Mouse (Mus musculus) liver, embryonic 12.5 days (tissue): ENCODE measurements around the gene Ap5b1. TPM values are rescaled to one million over a fixed set of nuclear protein-coding genes. Genes with fewer than 3 reads are reported as not detected.

ENCODE experiments used
- ATAC-seq: fragments of 200-750 bp; cut with Nextera tagmentation; 2 replicates; pipeline ENCODE4 v1.8.0; 2017; ENCODE audit warnings: moderate number of reproducible peaks, mild to moderate bottlenecking, moderate library complexity
- H3K27ac ChIP-seq: fragments of 300-500 bp; sonication (generic); 2 replicates; pipeline ENCODE4 v1.5.1; 2016; ENCODE audit warnings: mild to moderate bottlenecking
- H3K27me3 ChIP-seq: fragments of 300-500 bp; sonication (generic); replicated peaks from 2 replicates; pipeline ENCODE4 v1.6.1; 2016; ENCODE audit warnings: mild to moderate bottlenecking, moderate library complexity
- H3K36me3 ChIP-seq: fragments of 300-500 bp; sonication (generic); 2 replicates; pipeline ENCODE4 v1.6.1; 2016; ENCODE audit warnings: mild to moderate bottlenecking, moderate library complexity
- H3K4me1 ChIP-seq: fragments of 300-500 bp; sonication (generic); 2 replicates; pipeline ENCODE4 v1.6.1; 2016
- H3K4me2 ChIP-seq: fragments of 300-500 bp; sonication (generic); 2 replicates; pipeline ENCODE4 v1.6.1; 2016; ENCODE audit warnings: mild to moderate bottlenecking, moderate library complexity
- H3K4me3 ChIP-seq: fragments of 300-500 bp; sonication (generic); 2 replicates; pipeline ENCODE4 v1.5.1; 2016; ENCODE audit warnings: mild to moderate bottlenecking, moderate library complexity
- H3K9ac ChIP-seq: fragments of 300-500 bp; sonication (generic); 2 replicates; pipeline ENCODE4 v1.6.1; 2016; ENCODE audit warnings: mild to moderate bottlenecking, moderate library complexity
- H3K9me3 ChIP-seq: fragments of 300-500 bp; sonication (generic); replicated peaks from 2 replicates; pipeline ENCODE4 v1.6.1; 2016; ENCODE audit warnings: mild to moderate bottlenecking, moderate library complexity
- WGBS: fragments of 180-500 bp; shearing (Covaris S2); methylation state at CpG from one replicate; pipeline ENCODE4 v1.1.7; 2016; ENCODE audit not compliant: insufficient replicate concordance; 5-methylcytosine and 5-hydroxymethylcytosine counted together
- polyA plus RNA-seq: library from polyadenylated mRNA; unstranded; fragments of >200 nt; fragmentation: Nextera tagmentation; extraction: Ambion mirVana; gene quantifications from 2 replicates; pipeline ENCODE4 v1.2.1, GENCODE M21; 2016

Gene Ap5b1
- polyA plus RNA-seq, 1 experiment from 2014 or later: 3.4 TPM

- Histone ChIP-seq H3K4me1 (peaks cover 2% of the 10 kb centered on the region; the same call in 1 of the 2 replicates), H3K27me3 (peaks cover 80% of the 10 kb centered on the region), H3K4me2 (no peak overlapping the region), H3K36me3 (no peaks in the 10 kb centered on the region), H3K27ac (no peak overlapping the region), H3K9ac (no peak overlapping the region), H3K4me3 (no peak overlapping the region), H3K9me3 (no peaks in the 10 kb centered on the region)
- no peak for ATAC-seq
- WGBS: 82% methylated on average over 14 of the region's 14 CpGs
These were observed 13.6 kb upstream of the Ap5b1 start for GRCm38 (mm10) chr19:5554212-5554611.

DNA sequence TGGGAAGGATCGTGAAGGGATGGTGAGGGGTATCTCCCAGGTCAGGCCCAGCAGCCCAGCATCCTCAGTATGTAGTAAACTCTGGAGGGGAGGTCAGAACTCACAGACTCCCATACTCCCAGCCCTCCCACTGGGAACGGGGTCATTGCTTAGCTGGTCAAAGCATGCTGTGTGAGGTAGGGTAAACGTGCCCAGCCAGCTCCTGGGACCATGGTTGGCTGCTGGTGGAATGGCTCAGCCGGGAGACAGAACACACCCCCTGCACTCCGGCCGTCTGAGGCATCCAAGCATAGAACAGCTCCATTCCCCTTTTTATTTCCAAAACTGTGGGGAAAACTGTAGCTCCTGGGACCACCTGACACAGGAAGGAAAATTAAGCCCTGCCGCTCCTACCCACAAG, 9.7 kb upstream of the Ap5b1 start:
- Histone ChIP-seq H3K36me3 (no peaks in the 10 kb centered on the region), H3K27ac (no peak overlapping the region), H3K9me3 (no peaks in the 10 kb centered on the region), H3K4me3 (no peak overlapping the region), H3K4me2 (no peak overlapping the region), H3K9ac (no peak overlapping the region), H3K4me1 (peaks cover 21% of the 10 kb centered on the region), H3K27me3 (peaks cover 97% of the 10 kb centered on the region)
- ATAC-seq: no peak
- 58% methylated on average over 7 of the region's 7 CpGs for WGBS

DNA sequence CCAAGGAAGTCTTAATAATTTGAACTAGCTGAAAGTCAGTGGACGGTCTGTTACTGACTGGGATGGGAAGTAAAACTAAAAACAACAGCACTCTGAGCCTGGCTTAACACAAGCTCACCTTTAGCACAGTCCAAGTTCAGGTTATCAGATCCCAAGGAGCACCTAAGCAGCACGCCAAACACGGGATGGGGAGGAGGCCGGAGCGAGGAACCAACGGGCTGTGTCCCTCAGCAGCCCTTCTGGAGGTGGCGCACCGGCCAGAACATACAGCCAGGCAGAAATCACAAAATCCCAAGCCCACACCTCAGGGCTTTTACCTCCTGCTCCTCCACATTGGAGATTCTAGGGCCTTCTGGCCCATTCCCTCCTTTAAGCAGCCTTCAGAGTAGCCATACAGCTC, 9.1 kb upstream of the Ap5b1 start:
- Histone ChIP-seq H3K9ac (no peak overlapping the region), H3K4me1 (peaks cover 21% of the 10 kb centered on the region), H3K27me3 (peaks cover 97% of the 10 kb centered on the region), H3K4me2 (no peak overlapping the region), H3K4me3 (no peak overlapping the region), H3K36me3 (no peaks in the 10 kb centered on the region), H3K27ac (no peak overlapping the region), H3K9me3 (no peaks in the 10 kb centered on the region)
- ATAC-seq: no peak
- WGBS: 58% methylated on average over 8 of the region's 8 CpGs

- peaks cover 21% of the 10 kb centered on the region for H3K4me1 ChIP-seq
- no peak overlapping the region for H3K9ac ChIP-seq
- H3K27ac ChIP-seq: no peak overlapping the region
- H3K4me3 ChIP-seq: 0 out of 2 replicates have a peak overlapping the region, but pooled peaks have one; percentile 38
- H3K9me3 ChIP-seq: no peaks in the 10 kb centered on the region
- 23% methylated on average over 8 of the region's 8 CpGs for WGBS
- ATAC-seq: no peak
- H3K36me3 ChIP-seq: no peaks in the 10 kb centered on the region
- H3K27me3 ChIP-seq: peaks cover 97% of the 10 kb centered on the region
- H3K4me2 ChIP-seq: no peak overlapping the region
These were observed 8.6 kb upstream of the Ap5b1 start for GRCm38 (mm10) chr19:5559229-5559628.

DNA sequence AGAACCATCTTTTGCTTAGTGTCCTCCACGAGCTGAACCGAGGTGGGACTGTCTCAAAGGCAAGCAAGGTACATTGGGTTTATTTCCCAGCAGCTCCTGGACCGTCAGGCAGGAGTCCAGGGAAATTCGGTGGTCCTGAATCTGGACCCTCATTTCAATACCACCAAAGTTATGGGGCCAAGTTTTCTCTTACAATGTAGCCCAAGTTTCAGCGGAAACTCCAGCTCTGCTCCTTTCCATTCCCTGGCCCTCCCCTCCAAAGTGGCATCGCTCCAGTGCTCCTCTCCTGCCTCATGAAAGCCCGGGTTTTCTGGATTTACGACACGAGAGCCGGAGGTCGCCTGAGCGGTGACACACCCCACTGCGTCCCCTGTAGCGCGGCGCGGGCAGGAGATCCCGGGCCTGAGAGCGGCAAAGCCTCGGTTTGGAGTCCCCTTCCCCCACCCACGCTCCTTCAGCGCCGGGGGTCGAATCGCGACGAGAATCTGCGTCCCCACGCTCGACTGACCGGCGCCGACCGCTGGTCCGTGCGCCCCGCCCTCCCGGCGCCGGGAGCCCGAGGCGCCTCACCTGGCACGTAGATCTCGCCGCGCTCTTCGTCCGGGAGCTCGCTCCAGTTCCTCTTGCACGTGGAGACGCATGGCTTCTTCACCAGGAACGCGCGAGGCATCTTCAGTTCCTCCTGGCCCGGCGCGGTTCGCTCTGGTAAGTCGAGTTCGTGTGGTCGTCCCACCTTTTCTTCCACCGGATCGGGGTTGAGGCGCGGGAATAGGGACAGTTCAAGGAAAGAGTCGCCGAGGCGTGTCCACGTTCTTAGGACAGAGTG, 8.0 kb upstream of the Ap5b1 start:
- H3K9ac ChIP-seq: no peak overlapping the region
- H3K27ac ChIP-seq: no peak overlapping the region
- H3K4me3 ChIP-seq: peak overlapping the region; percentile 38
- H3K4me1 ChIP-seq: peaks cover 21% of the 10 kb centered on the region
- no peak for ATAC-seq
- 2% methylated on average over 69 of the region's 69 CpGs for WGBS
- H3K36me3 ChIP-seq: no peaks in the 10 kb centered on the region
- peaks cover 99% of the 10 kb centered on the region for H3K27me3 ChIP-seq
- no peaks in the 10 kb centered on the region for H3K9me3 ChIP-seq
- H3K4me2 ChIP-seq: peak overlapping the region; percentile 57

GRCm38 (mm10) chr19:5560457-5561041, 7.3 kb upstream of the Ap5b1 start, which contains the start of gene Ovol1:
TSS of gene Ovol1 (minus strand) at chr19:5560646.
- Histone ChIP-seq H3K4me2 (peak within 1 kb of the TSS; percentile 57), H3K9ac (no peak within 1 kb of the TSS), H3K36me3 (no peaks in the 10 kb centered on the region), H3K27me3 (peaks cover 100% of the 10 kb centered on the region), H3K4me3 (peak within 1 kb of the TSS; percentile 38), H3K9me3 (no peaks in the 10 kb centered on the region), H3K27ac (no peak within 1 kb of the TSS), H3K4me1 (peaks cover 21% of the 10 kb centered on the region)
- no peak for ATAC-seq
- WGBS: 1% methylated on average over 57 of the region's 57 CpGs

GRCm38 (mm10) chr19:5561252-5561790, 6.5 kb upstream of the Ap5b1 start:
- no peaks in the 10 kb centered on the region for H3K36me3 ChIP-seq
- 20% methylated on average over 10 of the region's 10 CpGs for WGBS
- no peaks in the 10 kb centered on the region for H3K9me3 ChIP-seq
- H3K4me2 ChIP-seq: peak overlapping the region; percentile 57
- H3K4me1 ChIP-seq: peaks cover 23% of the 10 kb centered on the region
- no peak for ATAC-seq
- H3K9ac ChIP-seq: no peak overlapping the region
- H3K27me3 ChIP-seq: peaks cover 100% of the 10 kb centered on the region
- peak overlapping the region; percentile 38; the same call in 1 of the 2 replicates for H3K4me3 ChIP-seq
- H3K27ac ChIP-seq: no peak overlapping the region

- 41% methylated on average over 3 of the region's 3 CpGs for WGBS
These were observed 5.9 kb upstream of the Ap5b1 start for GRCm38 (mm10) chr19:5561886-5562285.

DNA sequence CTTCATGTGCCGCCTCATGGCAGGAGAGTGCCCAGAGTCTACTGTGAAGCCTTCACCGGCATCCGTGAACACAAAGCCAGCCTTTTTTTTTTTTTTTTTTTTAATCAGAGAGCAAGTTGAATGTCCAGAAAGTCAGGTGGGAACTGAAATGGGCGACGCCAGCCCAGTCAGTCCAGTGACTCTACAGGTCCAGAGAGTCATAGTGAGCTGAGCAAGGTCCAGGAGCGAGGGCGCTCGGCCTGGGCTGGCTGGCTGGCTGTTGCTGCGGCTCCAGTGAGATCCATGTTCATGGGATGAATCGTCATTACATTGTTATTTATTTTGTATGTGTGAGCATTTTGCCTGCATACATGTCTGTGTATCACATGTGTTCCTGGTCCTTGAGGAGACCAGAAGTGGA, 5.0 kb upstream of the Ap5b1 start:
- 75% methylated on average over 10 of the region's 10 CpGs for WGBS
- peaks cover 34% of the 10 kb centered on the region for H3K4me1 ChIP-seq
- no peaks in the 10 kb centered on the region for H3K36me3 ChIP-seq
- no peak overlapping the region for H3K4me2 ChIP-seq
- H3K27ac ChIP-seq: no peak overlapping the region
- H3K4me3 ChIP-seq: no peak overlapping the region
- H3K9ac ChIP-seq: no peak overlapping the region
- ATAC-seq: no peak
- H3K9me3 ChIP-seq: no peaks in the 10 kb centered on the region
- peaks cover 93% of the 10 kb centered on the region for H3K27me3 ChIP-seq

More at GRCm38 (mm10) chr19:5561886-5562285, 5.9 kb upstream of the Ap5b1 start:
- Histone ChIP-seq H3K9ac (no peak overlapping the region), H3K27me3 (peaks cover 100% of the 10 kb centered on the region), H3K36me3 (no peaks in the 10 kb centered on the region), H3K4me3 (no peak overlapping the region), H3K9me3 (no peaks in the 10 kb centered on the region), H3K4me2 (no peak overlapping the region), H3K27ac (no peak overlapping the region), H3K4me1 (peaks cover 29% of the 10 kb centered on the region)
- no peak for ATAC-seq

DNA sequence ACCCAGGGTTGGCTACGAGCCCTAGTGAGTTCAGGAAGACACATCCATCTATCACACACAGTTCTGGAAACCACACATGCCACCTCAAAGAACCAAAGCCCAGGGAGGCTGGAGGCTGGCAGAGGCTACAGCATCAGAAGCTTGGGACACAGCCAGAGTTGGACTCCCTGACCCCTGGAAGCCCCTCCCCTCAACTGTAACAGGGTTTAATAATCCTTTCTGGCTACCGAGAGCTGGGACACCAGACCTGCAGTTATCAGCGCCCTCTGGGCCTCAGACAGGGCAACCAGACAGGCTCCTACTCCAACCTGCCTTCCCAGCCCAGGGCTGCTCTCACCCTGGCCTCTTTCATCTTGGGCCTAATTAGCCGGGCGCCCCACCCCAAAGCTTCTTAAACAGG, 1.5 kb upstream of the Ap5b1 start:
- 0 out of 2 replicates have a peak overlapping the region, but pooled peaks have one; percentile 81 for H3K4me3 ChIP-seq
- peaks cover 38% of the 10 kb centered on the region for H3K4me1 ChIP-seq
- no peak overlapping the region for H3K27ac ChIP-seq
- 47% methylated on average over 5 of the region's 5 CpGs for WGBS
- peaks cover 64% of the 10 kb centered on the region for H3K27me3 ChIP-seq
- peak overlapping the region; percentile 98 for H3K4me2 ChIP-seq
- no peaks in the 10 kb centered on the region for H3K9me3 ChIP-seq
- H3K36me3 ChIP-seq: peaks cover 24% of the 10 kb centered on the region
- no peak for ATAC-seq
- 0 out of 2 replicates have a peak overlapping the region, but pooled peaks have one; percentile 83 for H3K9ac ChIP-seq

- H3K4me2 ChIP-seq: peak overlapping the region; percentile 98
- WGBS: 3% methylated on average over 26 of the region's 26 CpGs
- peaks cover 24% of the 10 kb centered on the region for H3K36me3 ChIP-seq
- peak overlapping the region; percentile 81 for H3K4me3 ChIP-seq
- peaks cover 55% of the 10 kb centered on the region for H3K27me3 ChIP-seq
- peak overlapping the region; percentile 83 for H3K9ac ChIP-seq
- peaks cover 41% of the 10 kb centered on the region for H3K4me1 ChIP-seq
- peak overlapping the region; percentile 93 for H3K27ac ChIP-seq
- no peaks in the 10 kb centered on the region for H3K9me3 ChIP-seq
- ATAC-seq: peak; percentile 47
These were observed 668 bp upstream of the Ap5b1 start for GRCm38 (mm10) chr19:5567180-5567533.
